Mouse (Mus musculus): ENCODE measurements around the gene Cog5. TPM values are rescaled to one million over a fixed set of nuclear protein-coding genes. Genes with fewer than 3 reads are reported as not detected.
A peak's percentile ranks its signal among the peaks of the same experiment; 100 is the strongest.

Gene Cog5
- polyA plus RNA-seq, 2 experiments: 6.0 to 7.8 TPM

DNA sequence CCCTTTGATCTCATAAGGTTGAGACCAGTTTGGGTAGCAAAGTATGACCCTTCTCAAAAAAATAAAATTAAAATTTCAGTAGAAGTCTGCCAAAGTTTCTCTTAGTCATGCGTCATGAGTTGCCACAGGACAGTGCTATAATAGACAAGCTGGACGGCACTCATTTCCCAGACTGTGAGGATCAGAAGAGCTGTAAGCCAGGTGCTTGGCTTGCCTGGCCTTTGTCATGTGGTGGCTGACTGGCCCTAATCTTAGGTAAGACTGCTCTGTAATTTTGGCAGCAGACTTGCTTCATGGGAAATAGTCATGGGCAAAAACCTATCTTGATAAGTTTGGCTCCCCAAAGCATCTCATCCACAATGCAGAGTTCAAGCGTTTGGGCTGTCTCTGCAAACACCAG lies 191.4 kb downstream of the Cog5 start:
- Histone ChIP-seq H3K4me3 (ENCODE audit: insufficient read depth in 1 of 2, low read depth in 2 of 2, low read length in 2 of 2) (no peak overlapping the region), H3K27me3 (ENCODE audit: control insufficient read depth, insufficient read depth, low read length) (no peaks in the 10 kb centered on the region), H3K9ac (replicated peaks) (no peak overlapping the region), H3K4me1 (replicated peaks; ENCODE audit: control insufficient read depth in 2 of 2, insufficient read depth in 2 of 2, low read length in 1 of 2) (peaks cover 5 to 10% of the 10 kb centered on the region in 2 experiments; a peak in 2 of 4 replicates), H3K4me2 (ENCODE audit: low read depth) (no peak overlapping the region), H3K27ac (no peak overlapping the region), H3K36me3 (replicated peaks; ENCODE audit: control insufficient read depth, insufficient read depth, low read depth) (no peaks in the 10 kb centered on the region), H3K9me3 (ENCODE audit: control insufficient read depth, low read length) (no peaks in the 10 kb centered on the region)
- DNase-seq (ENCODE audit: low read depth in 3 of 3, low spot score in 3 of 3) (no peak), ATAC-seq (ENCODE audit: insufficient read depth) (no peak)
- WGBS (ENCODE audit: insufficient replicate concordance): 72% methylated on average over 3 of the region's 3 CpGs
- TF ChIP-seq EP300 (IDR thresholded peaks at IDR 0.05; ENCODE audit: low read depth): no peak
- TF ChIP-seq CTCF (IDR thresholded peaks at IDR 0.05; ENCODE audit: low read depth): no peak

DNA sequence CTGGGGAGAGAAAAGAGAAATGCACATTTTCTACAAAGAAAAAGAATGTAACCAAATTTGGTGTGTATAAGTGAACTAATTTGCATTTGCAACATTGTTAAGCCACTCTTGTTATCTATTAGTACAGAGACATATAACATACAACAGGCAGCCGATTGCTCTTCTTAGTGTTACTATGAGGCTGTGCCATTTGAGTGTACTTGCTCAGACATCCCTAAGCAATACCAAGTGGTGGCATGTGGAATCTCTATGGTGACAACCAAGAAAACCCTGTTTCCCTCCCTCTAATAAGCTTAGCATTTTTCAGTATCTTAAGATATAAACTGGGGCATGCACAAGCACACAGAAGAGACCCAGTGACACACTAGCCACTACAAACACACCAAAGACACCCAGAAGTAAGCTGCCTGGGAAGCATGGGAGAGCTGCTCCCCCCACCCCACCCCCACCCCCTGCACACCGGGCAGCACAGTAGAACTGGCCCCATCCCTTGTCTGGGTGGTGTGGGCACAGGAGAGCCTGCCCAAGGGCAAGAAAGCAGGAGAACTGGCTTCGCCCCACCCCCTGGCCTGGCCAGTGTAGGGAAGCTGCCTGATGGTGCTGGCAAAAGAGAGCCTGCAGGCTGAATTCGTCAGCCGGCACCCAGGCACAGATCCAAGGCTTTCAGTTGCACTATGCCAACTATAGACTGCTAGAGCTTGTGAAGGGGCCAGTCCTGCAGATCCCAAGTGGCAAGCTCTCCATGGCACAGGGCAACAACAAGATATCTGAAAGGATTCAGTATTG lies 194.2 kb downstream of the Cog5 start:
- ATAC-seq (ENCODE audit: insufficient read depth) (0 out of 2 replicates have a peak, but pooled peaks have one; percentile 28), DNase-seq (ENCODE audit: low read depth in 3 of 3, low spot score in 3 of 3) (no peak)
- H3K4me1 ChIP-seq (replicated peaks; ENCODE audit: control insufficient read depth in 2 of 2, insufficient read depth in 2 of 2, low read length in 1 of 2): peaks cover 5 to 10% of the 10 kb centered on the region in 2 experiments; a peak in 2 of 4 replicates
- TF ChIP-seq CTCF (IDR thresholded peaks at IDR 0.05; ENCODE audit: low read depth) (no peak), EP300 (IDR thresholded peaks at IDR 0.05; ENCODE audit: low read depth) (no peak)
- 69% methylated on average over 5 of the region's 5 CpGs for WGBS (ENCODE audit: insufficient replicate concordance)
- no peaks in the 10 kb centered on the region for H3K36me3 ChIP-seq (replicated peaks; ENCODE audit: control insufficient read depth, insufficient read depth, low read depth)
- no peak overlapping the region for H3K27ac ChIP-seq
- H3K9ac ChIP-seq (replicated peaks): no peak overlapping the region
- H3K9me3 ChIP-seq (ENCODE audit: control insufficient read depth, low read length): no peaks in the 10 kb centered on the region
- no peak overlapping the region for H3K4me3 ChIP-seq (ENCODE audit: insufficient read depth in 1 of 2, low read depth in 2 of 2, low read length in 2 of 2)
- H3K4me2 ChIP-seq (ENCODE audit: low read depth): no peak overlapping the region
- H3K27me3 ChIP-seq (ENCODE audit: control insufficient read depth, insufficient read depth, low read length): no peaks in the 10 kb centered on the region

DNA sequence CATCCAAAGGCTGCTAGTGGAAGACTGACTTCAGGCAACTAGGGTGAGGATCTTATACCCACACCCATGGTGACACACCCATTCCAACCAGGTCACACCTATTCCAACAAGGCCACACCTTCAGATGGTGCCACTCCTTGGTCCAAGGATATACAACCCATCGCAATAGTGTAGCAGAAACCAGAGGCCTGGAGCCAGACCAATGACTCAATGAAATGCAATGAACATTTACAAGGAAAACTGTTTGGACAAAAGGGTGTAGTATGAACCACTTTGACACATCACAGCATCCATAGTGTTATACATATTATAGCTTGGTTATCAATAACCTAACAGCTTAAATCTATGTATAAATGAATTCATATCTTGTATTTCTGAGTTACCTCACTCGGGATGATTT lies 194.9 kb downstream of the Cog5 start:
- Histone ChIP-seq H3K4me3 (ENCODE audit: insufficient read depth in 1 of 2, low read depth in 2 of 2, low read length in 2 of 2) (no peak overlapping the region), H3K27me3 (ENCODE audit: control insufficient read depth, insufficient read depth, low read length) (no peaks in the 10 kb centered on the region), H3K36me3 (replicated peaks; ENCODE audit: control insufficient read depth, insufficient read depth, low read depth) (no peaks in the 10 kb centered on the region), H3K9ac (replicated peaks) (no peak overlapping the region), H3K9me3 (ENCODE audit: control insufficient read depth, low read length) (no peaks in the 10 kb centered on the region), H3K4me2 (ENCODE audit: low read depth) (no peak overlapping the region), H3K27ac (no peak overlapping the region), H3K4me1 (replicated peaks; ENCODE audit: control insufficient read depth in 2 of 2, insufficient read depth in 2 of 2, low read length in 1 of 2) (peaks cover 5 to 10% of the 10 kb centered on the region in 2 experiments; a peak in 2 of 4 replicates)
- WGBS (ENCODE audit: insufficient replicate concordance): 73% methylated on average over 2 of the region's 2 CpGs
- TF ChIP-seq CTCF (IDR thresholded peaks at IDR 0.05; ENCODE audit: low read depth) (no peak), EP300 (IDR thresholded peaks at IDR 0.05; ENCODE audit: low read depth) (no peak)
- DNase-seq (ENCODE audit: low read depth in 3 of 3, low spot score in 3 of 3) (no peak), ATAC-seq (ENCODE audit: insufficient read depth) (no peak)

DNA sequence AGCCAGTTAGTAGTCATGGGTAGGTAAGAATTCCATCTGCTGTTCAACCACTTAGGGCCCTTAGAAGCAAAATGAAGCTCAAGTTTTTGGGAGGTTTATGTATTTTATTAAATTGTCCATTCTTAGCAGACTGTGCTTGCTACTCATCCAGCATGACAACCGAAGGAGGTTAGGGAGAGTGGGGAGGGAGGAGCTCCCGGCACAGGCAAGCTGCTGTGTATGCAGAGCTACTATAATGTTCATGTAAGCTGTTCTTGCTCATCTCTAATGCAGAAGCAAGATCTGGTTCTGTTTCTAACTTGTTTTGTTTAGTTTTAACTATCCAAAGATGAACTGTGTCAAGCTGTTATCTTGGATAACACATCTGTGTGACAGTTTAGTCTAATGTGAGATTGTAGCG lies 199.4 kb downstream of the Cog5 start:
- H3K4me3 ChIP-seq (ENCODE audit: insufficient read depth in 1 of 2, low read depth in 2 of 2, low read length in 2 of 2): no peak overlapping the region
- H3K4me2 ChIP-seq (ENCODE audit: low read depth): no peak overlapping the region
- peaks cover 5 to 10% of the 10 kb centered on the region in 2 experiments; a peak in 2 of 4 replicates for H3K4me1 ChIP-seq (replicated peaks; ENCODE audit: control insufficient read depth in 2 of 2, insufficient read depth in 2 of 2, low read length in 1 of 2)
- no peaks in the 10 kb centered on the region for H3K36me3 ChIP-seq (replicated peaks; ENCODE audit: control insufficient read depth, insufficient read depth, low read depth)
- TF ChIP-seq CTCF (IDR thresholded peaks at IDR 0.05; ENCODE audit: low read depth) (no peak), EP300 (IDR thresholded peaks at IDR 0.05; ENCODE audit: low read depth) (peak; percentile 48; the same call in 1 of the 2 replicates)
- DNase-seq (ENCODE audit: low read depth in 3 of 3, low spot score in 3 of 3) (no peak), ATAC-seq (ENCODE audit: insufficient read depth) (no peak)
- no peak overlapping the region; the same call in 1 of the 2 replicates for H3K9ac ChIP-seq (replicated peaks)
- no peak overlapping the region for H3K27ac ChIP-seq
- WGBS (ENCODE audit: insufficient replicate concordance): 52% methylated on average over 3 of the region's 3 CpGs
- no peaks in the 10 kb centered on the region for H3K27me3 ChIP-seq (ENCODE audit: control insufficient read depth, insufficient read depth, low read length)
- no peaks in the 10 kb centered on the region for H3K9me3 ChIP-seq (ENCODE audit: control insufficient read depth, low read length)

DNA sequence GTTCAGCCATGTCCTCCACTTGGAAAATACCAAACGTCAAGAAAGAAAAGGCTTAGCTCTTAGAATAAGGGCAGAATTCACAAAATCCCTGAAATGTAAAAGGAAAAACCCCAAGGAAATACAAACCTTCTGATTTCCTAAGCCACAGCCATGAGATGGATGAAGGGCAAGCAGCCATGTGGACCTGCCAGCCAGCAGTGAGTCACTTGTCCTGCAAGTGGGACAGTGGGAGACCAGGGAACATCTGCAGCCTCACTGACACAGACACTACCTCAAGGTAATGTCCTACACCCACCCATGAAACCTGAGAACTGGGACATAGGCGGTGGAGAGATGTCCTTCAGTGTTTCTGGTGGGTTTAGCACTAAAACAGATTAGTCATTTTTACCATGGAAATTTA lies 200.1 kb downstream of the Cog5 start:
- 72% methylated on average over 2 of the region's 2 CpGs for WGBS (ENCODE audit: insufficient replicate concordance)
- Histone ChIP-seq H3K4me2 (ENCODE audit: low read depth) (no peak overlapping the region), H3K27me3 (ENCODE audit: control insufficient read depth, insufficient read depth, low read length) (no peaks in the 10 kb centered on the region), H3K27ac (no peak overlapping the region), H3K9ac (replicated peaks) (no peak overlapping the region), H3K36me3 (replicated peaks; ENCODE audit: control insufficient read depth, insufficient read depth, low read depth) (no peaks in the 10 kb centered on the region), H3K4me3 (ENCODE audit: insufficient read depth in 1 of 2, low read depth in 2 of 2, low read length in 2 of 2) (no peak overlapping the region), H3K4me1 (replicated peaks; ENCODE audit: control insufficient read depth in 2 of 2, insufficient read depth in 2 of 2, low read length in 1 of 2) (peaks cover 2 to 3% of the 10 kb centered on the region in 2 experiments; a peak in 1 of 4 replicates), H3K9me3 (ENCODE audit: control insufficient read depth, low read length) (no peaks in the 10 kb centered on the region)
- ATAC-seq (ENCODE audit: insufficient read depth) (no peak), DNase-seq (ENCODE audit: low read depth in 3 of 3, low spot score in 3 of 3) (no peak)
- TF ChIP-seq CTCF (IDR thresholded peaks at IDR 0.05; ENCODE audit: low read depth) (no peak), EP300 (IDR thresholded peaks at IDR 0.05; ENCODE audit: low read depth) (no peak)
